Mouse (Mus musculus) testis, adult 2 months (tissue): Measurements from ENCODE around the gene Clec1b. TPM values are rescaled to one million over a fixed set of nuclear protein-coding genes. Genes with fewer than 3 reads are reported as not detected.

Experiments used
- H3K27ac ChIP-seq: fragments of 200-500 bp; 2 replicates; pipeline ENCODE4 v1.5.1; 2012; ENCODE audit warnings: low read depth, low read length; ENCODE audit not compliant: control insufficient read depth, insufficient read depth
- H3K27me3 ChIP-seq: fragments of 200-500 bp; 2 replicates; pipeline ENCODE4 v1.6.1; 2012; ENCODE audit warnings: mild to moderate bottlenecking, low read length, moderate library complexity; ENCODE audit not compliant: control insufficient read depth, insufficient read depth
- H3K36me3 ChIP-seq: fragments of 200-500 bp; 2 replicates; pipeline ENCODE4 v1.6.1; 2012; ENCODE audit warnings: mild to moderate bottlenecking, low read length; ENCODE audit not compliant: control insufficient read depth, insufficient read depth
- H3K4me1 ChIP-seq: fragments of 200-500 bp; 2 replicates; pipeline ENCODE4 v1.6.1; 2012; ENCODE audit warnings: low read length; ENCODE audit not compliant: control insufficient read depth, insufficient read depth
- H3K4me3 ChIP-seq: fragments of 200-500 bp; 2 replicates; pipeline ENCODE4 v1.5.1; 2012; ENCODE audit warnings: low read depth, mild to moderate bottlenecking, low read length, moderate library complexity, mixed read lengths; ENCODE audit not compliant: control insufficient read depth
- CTCF ChIP-seq: fragments of 200-500 bp; IDR thresholded peaks from 2 replicates; pipeline ENCODE4 v1.5.1; 2012; ENCODE audit warnings: low read depth, mild to moderate bottlenecking, inconsistent platforms, low read length, moderate library complexity; ENCODE audit not compliant: control insufficient read depth, insufficient read depth, insufficient replicate concordance
- POLR2A ChIP-seq: fragments of 200-500 bp; IDR thresholded peaks from 2 replicates; pipeline ENCODE4 v1.6.1; 2012; ENCODE audit warnings: low read depth, mild to moderate bottlenecking, inconsistent platforms, low read length, moderate library complexity; ENCODE audit not compliant: control insufficient read depth
- polyA plus RNA-seq: library from polyadenylated mRNA; depleted of rRNA; stranded (reverse); fragments of >200 nt; gene quantifications from 2 replicates; pipeline ENCODE4 v1.2.3, GENCODE M21; 2012

The Clec1b gene
- polyA plus RNA-seq, 1 experiment, result not detected

- Histone ChIP-seq H3K27me3 (no peaks in the 10 kb centered on the region), H3K4me3 (no peak within 1 kb of the TSS)
- TF ChIP-seq POLR2A (no peak), CTCF (no peak)
These were observed 11.5 kb downstream of the Clec1b start, which contains the start of gene Clec9a for GRCm38 (mm10) chr6:129408562-129408961. Clec9a (plus strand) TSS chr6:129408862.

GRCm38 (mm10) chr6:129414177-129414576 lies 17.1 kb downstream of the Clec1b start:
- Histone ChIP-seq H3K36me3 (no peaks in the 10 kb centered on the region), H3K4me1 (no peaks in the 10 kb centered on the region), H3K4me3 (no peak overlapping the region), H3K27ac (no peak overlapping the region), H3K27me3 (no peaks in the 10 kb centered on the region)
- TF ChIP-seq CTCF (no peak), POLR2A (no peak)

More at GRCm38 (mm10) chr6:129408562-129408961, 11.5 kb downstream of the Clec1b start, which contains the start of gene Clec9a:
- H3K27ac ChIP-seq, result no peak within 1 kb of the TSS
- H3K4me1 ChIP-seq, result no peaks in the 10 kb centered on the region
- no peaks in the 10 kb centered on the region for H3K36me3 ChIP-seq

- Histone ChIP-seq H3K4me3 (no peak overlapping the region), H3K36me3 (no peaks in the 10 kb centered on the region), H3K27me3 (no peaks in the 10 kb centered on the region), H3K4me1 (no peaks in the 10 kb centered on the region), H3K27ac (no peak overlapping the region)
- TF ChIP-seq CTCF (no peak), POLR2A (no peak)
These were observed 25.2 kb downstream of the Clec1b start for GRCm38 (mm10) chr6:129422311-129422710.

- Histone ChIP-seq H3K4me3 (no peak overlapping the region), H3K4me1 (no peaks in the 10 kb centered on the region), H3K27me3 (no peaks in the 10 kb centered on the region), H3K36me3 (no peaks in the 10 kb centered on the region), H3K27ac (no peak overlapping the region)
- TF ChIP-seq CTCF, result no peak
- no peak for TF ChIP-seq POLR2A
These were observed 26.1 kb downstream of the Clec1b start for GRCm38 (mm10) chr6:129423040-129423733.

- no peak overlapping the region for H3K4me3 ChIP-seq
- H3K4me1 ChIP-seq, result no peaks in the 10 kb centered on the region
- no peak overlapping the region for H3K27ac ChIP-seq
- H3K27me3 ChIP-seq, result no peaks in the 10 kb centered on the region
- no peaks in the 10 kb centered on the region for H3K36me3 ChIP-seq
- TF ChIP-seq POLR2A (no peak), CTCF (peak; percentile 83; the same call in 1 of the 2 replicates)
These were observed 26.6 kb downstream of the Clec1b start for GRCm38 (mm10) chr6:129423734-129424072.

- H3K36me3 ChIP-seq, result no peaks in the 10 kb centered on the region
- H3K4me3 ChIP-seq, result no peak overlapping the region
- TF ChIP-seq POLR2A, result no peak
- no peak for TF ChIP-seq CTCF
- no peak overlapping the region for H3K27ac ChIP-seq
- H3K4me1 ChIP-seq, result no peaks in the 10 kb centered on the region
- no peaks in the 10 kb centered on the region for H3K27me3 ChIP-seq
These were observed 28.1 kb downstream of the Clec1b start for GRCm38 (mm10) chr6:129425217-129425616.

GRCm38 (mm10) chr6:129425812-129426211 lies 28.7 kb downstream of the Clec1b start:
- no peak overlapping the region for H3K4me3 ChIP-seq
- H3K27ac ChIP-seq, result no peak overlapping the region
- no peaks in the 10 kb centered on the region for H3K27me3 ChIP-seq
- no peaks in the 10 kb centered on the region for H3K4me1 ChIP-seq
- no peaks in the 10 kb centered on the region for H3K36me3 ChIP-seq
- TF ChIP-seq POLR2A (no peak), CTCF (no peak)
